Mouse (Mus musculus): Measurements from ENCODE around the gene Lsm4. TPM values are rescaled to one million over a fixed set of nuclear protein-coding genes. Genes with fewer than 3 reads are reported as not detected.

Lsm4 gene
- polyA plus RNA-seq, 1 experiment from 2014 or later = 339 TPM

GRCm38 (mm10) chr8:70688136-70688535 is 15.1 kb downstream of the Lsm4 start:
- Histone ChIP-seq H3K4me1 (peaks cover 50% of the 10 kb centered on the region), H3K27me3 (ENCODE audit: poor library complexity, severe bottlenecking) (no peaks in the 10 kb centered on the region), H3K36me3 (replicated peaks) (0 out of 2 replicates have a peak, but pooled peaks cover 2% of the 10 kb centered on the region), H3K4me3 (no peak overlapping the region), H3K27ac (peak overlapping the region; percentile 40), H3K9me3 (no peaks in the 10 kb centered on the region)
- DNase-seq (ENCODE audit: extremely low spot score, low spot score) = no peak
- WGBS = 95% methylated on average over 3 of the region's 3 CpGs

- 75% methylated on average over 5 of the region's 5 CpGs for WGBS
- Histone ChIP-seq H3K4me1 (peaks cover 53% of the 10 kb centered on the region), H3K27ac (peak overlapping the region; percentile 74), H3K36me3 (replicated peaks) (0 out of 2 replicates have a peak, but pooled peaks cover 2% of the 10 kb centered on the region), H3K4me3 (no peak overlapping the region), H3K9me3 (no peaks in the 10 kb centered on the region), H3K27me3 (ENCODE audit: poor library complexity, severe bottlenecking) (peaks cover 5% of the 10 kb centered on the region)
- DNase-seq (ENCODE audit: extremely low spot score, low spot score) = no peak
These were observed 16.9 kb downstream of the Lsm4 start for GRCm38 (mm10) chr8:70689892-70690390.

- H3K36me3 ChIP-seq (replicated peaks) = 0 out of 2 replicates have a peak, but pooled peaks cover 2% of the 10 kb centered on the region
- H3K27ac ChIP-seq = peak overlapping the region; percentile 99
- H3K4me3 ChIP-seq = peak overlapping the region; percentile 46
- peaks cover 15% of the 10 kb centered on the region for H3K27me3 ChIP-seq (ENCODE audit: poor library complexity, severe bottlenecking)
- peaks cover 66% of the 10 kb centered on the region for H3K4me1 ChIP-seq
- H3K9me3 ChIP-seq = no peaks in the 10 kb centered on the region
- DNase-seq (ENCODE audit: extremely low spot score, low spot score) = no peak
- WGBS = 54% methylated on average over 4 of the region's 4 CpGs
These were observed 18.2 kb downstream of the Lsm4 start for GRCm38 (mm10) chr8:70691230-70691629.

- H3K27ac ChIP-seq = peak overlapping the region; percentile 99
- DNase-seq (ENCODE audit: extremely low spot score, low spot score) = peak; percentile 92
- WGBS = 0% methylated on average over 20 of the region's 20 CpGs
- H3K4me1 ChIP-seq = peaks cover 72% of the 10 kb centered on the region
- H3K36me3 ChIP-seq (replicated peaks) = no peaks in the 10 kb centered on the region
- H3K27me3 ChIP-seq (ENCODE audit: poor library complexity, severe bottlenecking) = peaks cover 15% of the 10 kb centered on the region
- H3K4me3 ChIP-seq = peak overlapping the region; percentile 46
- H3K9me3 ChIP-seq = no peaks in the 10 kb centered on the region
These were observed 18.7 kb downstream of the Lsm4 start for GRCm38 (mm10) chr8:70691727-70692231.

GRCm38 (mm10) chr8:70693636-70694035 is 20.6 kb downstream of the Lsm4 start:
- H3K36me3 ChIP-seq (replicated peaks) = no peaks in the 10 kb centered on the region
- peak overlapping the region; percentile 66 for H3K27ac ChIP-seq
- peaks cover 81% of the 10 kb centered on the region for H3K4me1 ChIP-seq
- no peak for DNase-seq (ENCODE audit: extremely low spot score, low spot score)
- no peaks in the 10 kb centered on the region for H3K9me3 ChIP-seq
- WGBS = 81% methylated on average over 5 of the region's 5 CpGs
- peaks cover 15% of the 10 kb centered on the region for H3K27me3 ChIP-seq (ENCODE audit: poor library complexity, severe bottlenecking)
- H3K4me3 ChIP-seq = no peak overlapping the region

- Histone ChIP-seq H3K4me1 (peaks cover 76% of the 10 kb centered on the region), H3K27ac (peak overlapping the region; percentile 99)
These were observed 22.4 kb downstream of the Lsm4 start for GRCm38 (mm10) chr8:70695318-70696018.

GRCm38 (mm10) chr8:70696019-70696885 is 23.2 kb downstream of the Lsm4 start:
- H3K4me1 ChIP-seq = peaks cover 76% of the 10 kb centered on the region
- no peaks in the 10 kb centered on the region for H3K9me3 ChIP-seq
- H3K27ac ChIP-seq = peak overlapping the region; percentile 99
- H3K27me3 ChIP-seq (ENCODE audit: poor library complexity, severe bottlenecking) = peaks cover 15% of the 10 kb centered on the region
- DNase-seq (ENCODE audit: extremely low spot score, low spot score) = peak; percentile 83
- WGBS = 10% methylated on average over 31 of the region's 31 CpGs
- H3K36me3 ChIP-seq (replicated peaks) = peaks cover 5% of the 10 kb centered on the region
- H3K4me3 ChIP-seq = peak overlapping the region; percentile 42

More at GRCm38 (mm10) chr8:70695318-70696018, 22.4 kb downstream of the Lsm4 start:
- H3K9me3 ChIP-seq = no peaks in the 10 kb centered on the region
- peaks cover 15% of the 10 kb centered on the region for H3K27me3 ChIP-seq (ENCODE audit: poor library complexity, severe bottlenecking)
- H3K4me3 ChIP-seq = 0 out of 2 replicates have a peak overlapping the region, but pooled peaks have one; percentile 42
- DNase-seq (ENCODE audit: extremely low spot score, low spot score) = no peak
- H3K36me3 ChIP-seq (replicated peaks) = no peaks in the 10 kb centered on the region
- WGBS = 33% methylated on average over 32 of the region's 32 CpGs

- no peaks in the 10 kb centered on the region for H3K9me3 ChIP-seq
- H3K27ac ChIP-seq = peak overlapping the region; percentile 99
- peaks cover 11% of the 10 kb centered on the region for H3K36me3 ChIP-seq (replicated peaks)
- no peak for DNase-seq (ENCODE audit: extremely low spot score, low spot score)
- H3K4me3 ChIP-seq = peak overlapping the region; percentile 42
- peaks cover 15% of the 10 kb centered on the region for H3K27me3 ChIP-seq (ENCODE audit: poor library complexity, severe bottlenecking)
- peaks cover 76% of the 10 kb centered on the region for H3K4me1 ChIP-seq
- 48% methylated on average over 4 of the region's 4 CpGs for WGBS
These were observed 23.9 kb downstream of the Lsm4 start for GRCm38 (mm10) chr8:70696946-70697345.

GRCm38 (mm10) chr8:70697366-70698250 is 24.6 kb downstream of the Lsm4 start:
- H3K4me3 ChIP-seq = peak overlapping the region; percentile 97
- no peaks in the 10 kb centered on the region for H3K9me3 ChIP-seq
- peak overlapping the region; percentile 99 for H3K27ac ChIP-seq
- H3K27me3 ChIP-seq (ENCODE audit: poor library complexity, severe bottlenecking) = peaks cover 15% of the 10 kb centered on the region
- H3K4me1 ChIP-seq = peaks cover 76% of the 10 kb centered on the region
- DNase-seq (ENCODE audit: extremely low spot score, low spot score) = no peak
- 74% methylated on average over 12 of the region's 12 CpGs for WGBS
- H3K36me3 ChIP-seq (replicated peaks) = peaks cover 17% of the 10 kb centered on the region

- H3K27ac ChIP-seq = peak within 1 kb of the TSS; percentile 99
- peaks cover 76% of the 10 kb centered on the region for H3K4me1 ChIP-seq
- DNase-seq (ENCODE audit: extremely low spot score, low spot score) = peak; percentile 100
These were observed 25.5 kb downstream of the Lsm4 start, which contains the start of gene Jund for GRCm38 (mm10) chr8:70698310-70699109. TSS of gene Jund (plus strand) at chr8:70698949.

GRCm38 (mm10) chr8:70699116-70699833 is 26.2 kb downstream of the Lsm4 start:
- H3K27ac ChIP-seq = peak overlapping the region; percentile 99
- H3K27me3 ChIP-seq (ENCODE audit: poor library complexity, severe bottlenecking) = peaks cover 15% of the 10 kb centered on the region
- under 1% methylated on average over 88 of the region's 89 CpGs for WGBS
- peaks cover 28% of the 10 kb centered on the region for H3K36me3 ChIP-seq (replicated peaks)
- peak overlapping the region; percentile 97 for H3K4me3 ChIP-seq
- DNase-seq (ENCODE audit: extremely low spot score, low spot score) = peak; percentile 72
- peaks cover 73% of the 10 kb centered on the region for H3K4me1 ChIP-seq
- H3K9me3 ChIP-seq = no peaks in the 10 kb centered on the region

More at GRCm38 (mm10) chr8:70698310-70699109, 25.5 kb downstream of the Lsm4 start, which contains the start of gene Jund:
- Histone ChIP-seq H3K27me3 (ENCODE audit: poor library complexity, severe bottlenecking) (peaks cover 15% of the 10 kb centered on the region), H3K36me3 (replicated peaks) (peaks cover 23% of the 10 kb centered on the region), H3K9me3 (no peaks in the 10 kb centered on the region), H3K4me3 (peak within 1 kb of the TSS; percentile 97)
- under 1% methylated on average over 63 of the region's 69 CpGs for WGBS

Measured in forebrain, embryonic 10.5 days (tissue).